Mouse (Mus musculus) liver, embryonic 16.5 days (tissue): ENCODE measurements around the gene Smad3. TPM values are rescaled to one million over a fixed set of nuclear protein-coding genes. Genes with fewer than 3 reads are reported as not detected.

ENCODE experiments used
- ATAC-seq: fragments of 200-750 bp; cut with Nextera tagmentation; 2 replicates; pipeline ENCODE4 v1.8.0; 2017; ENCODE audit warnings: low read depth, mild to moderate bottlenecking, moderate number of reproducible peaks, moderate library complexity
- H3K27ac ChIP-seq: fragments of 300-500 bp; sonication (generic); 2 replicates; pipeline ENCODE4 v1.5.1; 2014; ENCODE audit warnings: mild to moderate bottlenecking, low read length
- H3K27me3 ChIP-seq: fragments of 300-500 bp; sonication (generic); 2 replicates; pipeline ENCODE4 v1.6.1; 2014; ENCODE audit warnings: low read depth, low read length, mixed read lengths; ENCODE audit not compliant: control insufficient read depth, insufficient read depth
- H3K36me3 ChIP-seq: fragments of 300-500 bp; sonication (generic); 2 replicates; pipeline ENCODE4 v1.6.1; 2014; ENCODE audit warnings: mild to moderate bottlenecking; ENCODE audit not compliant: control insufficient read depth, insufficient read depth
- H3K4me1 ChIP-seq: fragments of 300-500 bp; sonication (generic); 2 replicates; pipeline ENCODE4 v1.6.1; 2014; ENCODE audit warnings: low read depth, low read length, mixed read lengths; ENCODE audit not compliant: control insufficient read depth
- H3K4me2 ChIP-seq: fragments of 300-500 bp; sonication (generic); 2 replicates; pipeline ENCODE4 v1.6.1; 2014; ENCODE audit warnings: low read depth, low read length, mixed read lengths
- H3K4me3 ChIP-seq: fragments of 300-500 bp; sonication (generic); 2 replicates; pipeline ENCODE4 v1.5.1; 2014; ENCODE audit warnings: low read depth, mild to moderate bottlenecking, low read length
- H3K9ac ChIP-seq: fragments of 300-500 bp; sonication (generic); 2 replicates; pipeline ENCODE4 v1.6.1; 2014; ENCODE audit warnings: low read depth, low read length
- H3K9me3 ChIP-seq: fragments of 300-500 bp; sonication (generic); replicated peaks from 2 replicates; pipeline ENCODE4 v1.6.1; 2016; ENCODE audit warnings: low read length; ENCODE audit not compliant: control insufficient read depth
- WGBS: fragments of 180-500 bp; shearing (Covaris S2); extraction: QIAGEN DNeasy Blood & Tissue Kit; methylation state at CpG from one replicate; pipeline ENCODE4 v1.1.7; 2014; ENCODE audit not compliant: insufficient replicate concordance; 5-methylcytosine and 5-hydroxymethylcytosine counted together
- polyA plus RNA-seq: library from polyadenylated mRNA; unstranded; fragments of >200 nt; fragmentation: Nextera tagmentation; extraction: Ambion mirVana; gene quantifications from 2 replicates; pipeline ENCODE4 v1.2.1, GENCODE M21; 2015

Gene Smad3
- polyA plus RNA-seq, 1 experiment from 2014 or later = 2.7 TPM

DNA sequence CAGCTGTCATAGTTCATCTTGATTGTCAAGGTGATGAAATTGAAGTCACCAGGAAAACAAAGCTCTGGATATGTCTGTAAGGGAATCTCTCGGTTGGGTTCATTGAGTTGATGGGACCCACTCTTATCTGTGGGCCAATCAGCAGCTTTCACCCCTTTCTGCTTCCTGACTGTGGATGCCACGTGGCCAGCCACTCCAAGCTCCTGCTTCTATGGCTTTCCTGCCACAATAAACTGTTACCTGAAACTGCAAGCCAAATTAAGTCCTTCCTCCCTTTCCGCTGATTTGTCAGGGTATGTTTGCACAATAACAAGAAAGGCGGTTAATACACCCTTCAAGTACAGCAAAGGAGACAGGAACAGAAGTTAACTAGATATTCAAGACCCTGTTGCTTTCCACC lies 6.5 kb downstream of the Smad3 start:
- no peak for ATAC-seq
- no peaks in the 10 kb centered on the region for H3K36me3 ChIP-seq
- H3K4me1 ChIP-seq = peaks cover 72% of the 10 kb centered on the region
- no peak overlapping the region for H3K4me3 ChIP-seq
- H3K27me3 ChIP-seq = no peaks in the 10 kb centered on the region
- H3K9ac ChIP-seq = no peak overlapping the region
- WGBS = 65% methylated on average over 4 of the region's 4 CpGs
- H3K9me3 ChIP-seq = no peaks in the 10 kb centered on the region
- H3K4me2 ChIP-seq = no peak overlapping the region
- H3K27ac ChIP-seq = no peak overlapping the region

DNA sequence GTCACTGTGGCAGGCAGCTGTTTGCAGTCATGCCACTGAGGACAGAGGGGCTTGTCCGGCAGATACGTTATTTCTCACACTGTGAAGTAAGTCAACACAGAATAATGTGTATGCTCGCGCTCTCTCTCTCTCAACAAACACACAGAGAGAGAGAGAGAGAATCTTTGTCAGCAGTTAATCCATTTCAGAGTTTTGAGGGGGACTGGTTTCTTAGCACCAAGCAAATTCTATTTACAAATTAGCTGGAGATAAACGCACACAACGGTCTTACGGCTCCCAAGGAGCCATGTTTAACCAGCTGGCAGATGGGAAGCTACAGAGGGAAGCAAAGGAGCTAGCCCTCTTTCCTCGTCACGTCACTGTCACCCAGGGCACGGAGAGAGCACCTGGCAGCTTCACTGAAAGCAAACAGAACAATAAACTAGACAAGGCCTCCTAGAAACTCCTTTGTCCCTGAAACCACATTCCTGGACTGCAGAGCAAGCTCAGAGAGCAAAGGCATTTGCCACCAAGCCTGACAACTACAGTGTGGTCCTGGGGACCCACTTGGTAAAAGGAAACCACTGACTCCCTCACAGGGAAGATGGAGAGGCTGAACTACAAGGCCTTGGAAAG lies 7.3 kb downstream of the Smad3 start:
- no peak overlapping the region for H3K4me2 ChIP-seq
- H3K27ac ChIP-seq = 0 out of 2 replicates have a peak overlapping the region, but pooled peaks have one; percentile 39
- ATAC-seq = no peak

DNA sequence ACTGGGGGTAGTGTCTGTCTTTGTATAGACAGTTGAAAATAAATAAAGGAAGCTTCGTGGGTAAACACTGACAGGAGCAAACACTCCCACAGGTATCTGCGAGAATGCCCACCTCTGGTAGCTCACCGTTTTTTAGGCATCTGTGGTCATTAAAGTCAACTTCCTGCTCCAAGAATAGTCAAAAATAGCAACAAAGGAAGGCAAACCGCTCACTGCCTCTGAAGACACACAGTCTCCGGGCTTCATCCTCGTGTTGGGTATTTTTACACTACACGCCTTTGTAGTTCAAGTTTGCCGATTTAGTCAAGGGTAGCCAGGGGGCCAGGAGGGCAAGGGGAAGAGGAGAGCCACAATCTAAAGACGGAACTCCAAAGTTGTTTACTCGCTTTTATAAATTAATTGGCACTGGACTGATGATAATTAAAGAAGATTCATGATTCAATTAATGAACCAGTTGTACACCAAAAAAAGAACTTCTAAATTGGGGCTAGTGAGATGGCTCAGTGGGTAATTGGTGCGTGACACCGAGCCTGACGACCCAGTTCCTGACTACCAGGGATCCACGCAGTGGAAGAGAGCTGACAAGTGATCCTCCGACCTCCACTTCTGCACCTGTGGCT lies 8.4 kb downstream of the Smad3 start:
- H3K4me2 ChIP-seq = peak overlapping the region; percentile 30; the same call in 1 of the 2 replicates
- WGBS = 21% methylated on average over 15 of the region's 15 CpGs
- peaks cover 71% of the 10 kb centered on the region for H3K4me1 ChIP-seq
- H3K9me3 ChIP-seq = no peaks in the 10 kb centered on the region
- no peaks in the 10 kb centered on the region for H3K27me3 ChIP-seq
- no peak overlapping the region for H3K4me3 ChIP-seq
- no peaks in the 10 kb centered on the region for H3K36me3 ChIP-seq
- no peak overlapping the region for H3K9ac ChIP-seq
- H3K27ac ChIP-seq = 0 out of 2 replicates have a peak overlapping the region, but pooled peaks have one; percentile 20
- no peak for ATAC-seq

More for the DNA sequence above, 7.3 kb downstream of the Smad3 start:
- 58% methylated on average over 10 of the region's 10 CpGs for WGBS
- Histone ChIP-seq H3K4me1 (peaks cover 72% of the 10 kb centered on the region), H3K9ac (no peak overlapping the region), H3K4me3 (no peak overlapping the region), H3K9me3 (no peaks in the 10 kb centered on the region), H3K27me3 (no peaks in the 10 kb centered on the region), H3K36me3 (no peaks in the 10 kb centered on the region)

DNA sequence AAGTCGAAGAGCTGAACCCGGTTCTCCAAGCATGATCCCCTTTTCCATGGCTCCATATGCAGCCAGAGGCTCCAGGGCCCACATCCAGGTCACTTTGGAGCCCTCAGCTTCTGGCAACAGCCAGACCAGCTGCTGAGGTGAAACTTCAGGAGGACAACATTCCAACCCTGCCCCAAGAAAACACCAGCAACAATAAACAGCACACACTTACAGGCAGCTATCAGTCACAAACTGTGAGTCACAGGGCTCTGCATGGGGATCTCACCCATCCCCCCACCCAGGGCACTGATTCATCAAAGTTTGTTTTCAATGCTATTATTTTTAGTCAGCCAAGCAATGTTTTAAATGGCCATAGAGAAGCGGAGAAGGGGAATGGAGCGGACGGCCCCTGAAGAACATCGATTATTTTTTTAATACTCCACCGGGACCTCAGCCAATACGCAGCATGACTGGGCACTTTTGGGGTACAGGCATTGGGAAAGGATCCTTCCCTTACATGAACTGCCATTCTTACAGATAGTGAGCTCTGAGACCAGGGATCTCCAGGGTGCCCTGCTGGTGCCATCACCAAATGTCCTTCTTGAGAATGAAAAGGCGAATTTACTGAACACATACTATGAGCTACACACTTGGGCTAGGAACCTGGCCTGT lies 10.0 kb downstream of the Smad3 start:
- no peaks in the 10 kb centered on the region for H3K27me3 ChIP-seq
- no peak overlapping the region for H3K4me3 ChIP-seq
- no peaks in the 10 kb centered on the region for H3K36me3 ChIP-seq
- H3K4me1 ChIP-seq = peaks cover 73% of the 10 kb centered on the region
- H3K27ac ChIP-seq = no peak overlapping the region
- H3K9ac ChIP-seq = no peak overlapping the region
- ATAC-seq = no peak
- H3K4me2 ChIP-seq = no peak overlapping the region
- H3K9me3 ChIP-seq = no peaks in the 10 kb centered on the region
- 79% methylated on average over 9 of the region's 9 CpGs for WGBS

DNA sequence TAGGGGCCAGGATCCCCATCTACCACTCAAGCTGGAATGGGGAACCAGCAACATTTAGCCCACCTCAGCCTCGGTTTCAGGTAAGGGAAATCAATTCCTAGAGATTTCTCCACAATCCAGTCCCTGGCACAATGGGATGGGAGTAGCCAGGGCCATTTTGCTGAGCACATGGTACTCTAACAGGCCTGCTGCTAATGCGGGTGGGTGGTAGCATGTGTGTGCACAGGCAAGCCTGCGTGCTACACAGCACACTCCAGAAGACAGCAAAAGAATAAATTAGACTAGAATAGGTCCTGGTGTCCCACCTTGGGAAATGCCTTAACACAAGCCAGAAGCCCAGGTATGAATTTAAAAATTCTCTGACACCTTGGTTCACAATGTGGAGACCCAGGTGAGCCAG lies 10.8 kb downstream of the Smad3 start:
- no peak overlapping the region for H3K27ac ChIP-seq
- H3K4me1 ChIP-seq = peaks cover 81% of the 10 kb centered on the region
- H3K9me3 ChIP-seq = no peaks in the 10 kb centered on the region
- H3K9ac ChIP-seq = no peak overlapping the region
- no peaks in the 10 kb centered on the region for H3K27me3 ChIP-seq
- 82% methylated on average over 3 of the region's 3 CpGs for WGBS
- no peaks in the 10 kb centered on the region for H3K36me3 ChIP-seq
- H3K4me3 ChIP-seq = no peak overlapping the region
- no peak for ATAC-seq
- no peak overlapping the region for H3K4me2 ChIP-seq

DNA sequence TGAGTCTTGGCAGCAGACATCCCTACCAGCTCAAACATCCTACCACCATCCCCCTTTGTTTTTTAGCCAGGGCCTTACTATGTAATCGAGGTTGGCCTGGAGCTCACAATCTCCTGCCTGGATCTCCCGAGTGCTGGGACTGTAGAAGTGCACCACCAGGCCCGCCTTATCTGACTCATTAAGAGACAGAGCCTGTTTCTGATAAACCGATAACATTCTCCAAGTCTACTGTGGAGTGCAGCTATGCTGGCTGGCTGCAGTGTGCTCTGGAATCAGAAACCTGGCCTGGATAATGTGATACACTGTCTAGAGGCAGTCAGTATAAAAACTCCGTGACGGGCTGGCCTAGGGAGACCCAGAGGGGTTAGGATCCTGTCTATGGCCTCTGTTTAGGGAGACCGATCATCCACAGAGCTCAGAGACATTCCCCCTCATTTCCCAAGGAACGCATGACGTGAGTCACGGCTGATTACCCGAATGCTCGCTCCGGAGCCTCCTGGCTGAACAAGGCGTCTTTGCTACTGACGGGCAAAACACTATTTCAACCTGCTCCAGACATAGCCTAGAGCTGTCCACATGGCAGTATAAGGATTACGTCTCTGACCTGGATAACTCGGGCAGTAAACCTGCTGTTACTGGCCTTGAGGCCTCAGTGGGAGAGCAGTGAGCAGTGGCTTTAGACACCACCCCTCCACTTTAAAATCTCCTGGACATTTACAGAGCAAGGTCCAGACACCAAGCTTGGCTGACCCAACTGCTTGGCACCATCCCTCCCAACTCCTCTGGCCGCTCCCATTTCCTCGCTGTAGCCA lies 11.8 kb downstream of the Smad3 start:
- H3K9me3 ChIP-seq = no peaks in the 10 kb centered on the region
- H3K9ac ChIP-seq = no peak overlapping the region
- peak; percentile 65 for ATAC-seq
- no peaks in the 10 kb centered on the region for H3K36me3 ChIP-seq
- no peaks in the 10 kb centered on the region for H3K27me3 ChIP-seq
- H3K4me1 ChIP-seq = peaks cover 90% of the 10 kb centered on the region
- no peak overlapping the region for H3K4me3 ChIP-seq
- H3K4me2 ChIP-seq = peak overlapping the region; percentile 9; the same call in 1 of the 2 replicates
- WGBS = 58% methylated on average over 19 of the region's 19 CpGs
- H3K27ac ChIP-seq = no peak overlapping the region; the same call in 1 of the 2 replicates

DNA sequence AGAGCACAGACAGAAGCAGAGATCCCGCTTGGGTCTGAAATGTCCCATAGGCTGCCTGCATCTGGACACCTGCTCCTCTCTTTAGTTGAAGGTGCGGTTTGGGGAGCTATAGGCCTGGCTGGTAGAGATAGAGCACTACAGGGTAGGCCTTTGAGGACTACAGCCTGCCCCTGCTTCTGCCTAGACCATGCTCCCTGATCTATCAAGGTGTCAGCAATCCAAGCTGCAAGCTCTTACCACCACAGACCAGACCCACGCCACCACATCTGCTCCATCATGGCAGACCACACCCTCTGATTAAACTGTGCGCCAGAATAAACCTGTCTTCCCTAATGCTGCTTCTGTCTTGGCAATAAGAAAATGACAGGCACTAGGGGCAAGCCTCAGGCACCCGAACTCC lies 13.2 kb downstream of the Smad3 start:
- 45% methylated on average over 5 of the region's 5 CpGs for WGBS
- Histone ChIP-seq H3K4me2 (no peak overlapping the region), H3K36me3 (no peaks in the 10 kb centered on the region), H3K4me3 (no peak overlapping the region), H3K27ac (no peak overlapping the region), H3K9ac (no peak overlapping the region), H3K27me3 (no peaks in the 10 kb centered on the region), H3K9me3 (no peaks in the 10 kb centered on the region), H3K4me1 (peaks cover 83% of the 10 kb centered on the region)
- ATAC-seq = peak; percentile 51

DNA sequence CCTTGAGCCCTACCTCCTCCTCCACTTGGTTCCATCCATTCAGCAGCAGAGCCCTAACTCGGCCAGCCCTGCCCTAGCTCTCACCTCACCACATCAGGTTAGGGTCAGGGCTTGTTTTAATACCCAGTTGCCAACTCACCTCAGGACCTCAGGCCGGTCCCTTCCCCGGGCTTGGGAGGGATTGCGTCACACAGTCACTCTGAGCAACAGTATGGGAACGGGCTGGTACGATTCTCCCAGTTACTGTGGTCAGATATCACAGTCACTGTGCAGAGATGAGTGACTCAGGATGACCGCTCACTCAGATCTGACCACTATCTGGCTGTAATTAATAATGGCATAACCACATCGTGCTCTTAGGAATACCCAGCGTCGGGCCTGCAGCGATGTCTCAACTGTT lies 14.0 kb downstream of the Smad3 start:
- 65% methylated on average over 11 of the region's 11 CpGs for WGBS
- no peak for ATAC-seq
- H3K9ac ChIP-seq = no peak overlapping the region

More for the DNA sequence above, 14.0 kb downstream of the Smad3 start:
- Histone ChIP-seq H3K36me3 (no peaks in the 10 kb centered on the region), H3K4me3 (no peak overlapping the region), H3K4me1 (peaks cover 76% of the 10 kb centered on the region), H3K9me3 (no peaks in the 10 kb centered on the region), H3K27me3 (no peaks in the 10 kb centered on the region), H3K27ac (no peak overlapping the region), H3K4me2 (no peak overlapping the region)
